Comparison of ENCODE assay signal across 18 mouse cellular contexts in genomic region chr6:52903226-52903960, GRCm38 (mm10).
DNase-seq lines count a peak whose midpoint lies in the region; ATAC-seq and TF ChIP-seq lines count a peak whose summit lies in the region.
"Had no signal": no experiment of that assay in that cellular context is flagged by ENCODE, and none has a peak within 500 bp of the region (broad histone marks: within the 10 kb centered on the region; RNA-seq: fewer than 3 reads in every experiment).

No protein-coding gene starts in this region.

- H3K9ac ChIP-seq in MEL (ENCODE audit: control insufficient read depth, low read depth, low read length, poor library complexity, severe bottlenecking) = no peak overlapping the region
- H3K9ac ChIP-seq: embryonic facial prominence, embryonic 12.5 days; heart, embryonic 15.5 days; hindbrain, embryonic 13.5 days; limb, embryonic 12.5 days; liver, embryonic 14.5 days; midbrain, embryonic 13.5 days had no signal

- H3K4me1 ChIP-seq in lung, adult 2 months (ENCODE audit: control insufficient read depth, insufficient read depth, low read length) = peaks cover 3% of the 10 kb centered on the region; the same call in 1 of the 2 replicates
- H3K4me1 ChIP-seq in MEL (ENCODE audit: control insufficient read depth in 1 of 2, insufficient read depth in 2 of 2, low read length in 2 of 2) = no peaks in the 10 kb centered on the region
- peaks cover 45% of the 10 kb centered on the region for H3K4me1 ChIP-seq in bone marrow macrophage, adult 2 months (ENCODE audit: control insufficient read depth, insufficient read depth, low read length)
- H3K4me1 ChIP-seq: hindbrain, embryonic 13.5 days; limb, embryonic 12.5 days had no signal

- no peak for TF ChIP-seq POLR2A in lung, adult 2 months (IDR thresholded peaks at IDR 0.05; ENCODE audit: borderline replicate concordance, extremely low read depth, low read depth, low read length)
- no peak for TF ChIP-seq POLR2A in MEL (IDR thresholded peaks at IDR 0.05; ENCODE audit: control insufficient read depth in 1 of 2, insufficient read depth in 1 of 2, low read depth in 1 of 2, low read length in 2 of 2, poor library complexity in 1 of 2)
- TF ChIP-seq POLR2A in bone marrow macrophage, adult 2 months (IDR thresholded peaks at IDR 0.05; ENCODE audit: borderline replicate concordance, low read depth, low read length) = no peak

- TF ChIP-seq RAD21 in MEL (IDR thresholded peaks at IDR 0.05; ENCODE audit: low read depth, low read length) = no peak

- peak; percentile 72 for ATAC-seq in megakaryocyte progenitor cell, adult 5-6 weeks (replicated peaks; ENCODE audit: poor library complexity)
- ATAC-seq: intestine, postnatal 0 days; midbrain, embryonic 13.5 days had no signal

- no peaks in the 10 kb centered on the region for H3K36me3 ChIP-seq in MEL (ENCODE audit: control insufficient read depth in 1 of 2, insufficient read depth in 2 of 2, low read length in 2 of 2)
- H3K36me3 ChIP-seq: embryonic facial prominence, embryonic 12.5 days; heart, embryonic 15.5 days; hindbrain, embryonic 13.5 days; limb, embryonic 12.5 days; midbrain, embryonic 13.5 days had no signal

- TF ChIP-seq EP300 in MEL (IDR thresholded peaks at IDR 0.05; ENCODE audit: low read depth in 1 of 2, low read length in 2 of 2) = no peak

- peak; percentile 30 for DNase-seq in lung, postnatal 36 days
- no peak for DNase-seq in lung, adult 2 months
- DNase-seq in MEL (ENCODE audit: low read depth, low spot score) = peak; percentile 2
- no peak for DNase-seq in cerebellum, adult 9-10 months
- no peak for DNase-seq in left cerebral cortex, postnatal 10 days (ENCODE audit: extremely low spot score in 1 of 2, low spot score in 2 of 2)
- DNase-seq: cerebellum, adult 11 months; gastrocnemius, postnatal 10 days; heart, adult 2 months had no signal

- no peak for TF ChIP-seq CTCF in lung, adult 2 months (IDR thresholded peaks at IDR 0.05; ENCODE audit: insufficient read depth, low read length)
- no peak for TF ChIP-seq CTCF in MEL (IDR thresholded peaks at IDR 0.05 in 2 of 3, conservative IDR thresholded peaks at IDR 0.05 in 1 of 3; ENCODE audit: control insufficient read depth in 1 of 3, insufficient read depth in 1 of 3, low read depth in 2 of 3, low read length in 3 of 3, poor library complexity in 1 of 3, severe bottlenecking in 1 of 3)
- TF ChIP-seq CTCF in bone marrow macrophage, adult 2 months (IDR thresholded peaks at IDR 0.05; ENCODE audit: low read depth, low read length) = no peak

- no peaks in the 10 kb centered on the region for H3K79me2 ChIP-seq in MEL (ENCODE audit: control insufficient read depth, insufficient read depth, low read length, poor library complexity)

- no peak overlapping the region for H3K27ac ChIP-seq in MEL (ENCODE audit: control insufficient read depth, low read depth, low read length)
- peak overlapping the region; percentile 31 for H3K27ac ChIP-seq in bone marrow macrophage, adult 2 months (ENCODE audit: insufficient read depth, low read depth, low read length)
- H3K27ac ChIP-seq: embryonic facial prominence, embryonic 12.5 days; heart, adult 2 months; heart, embryonic 15.5 days; hindbrain, embryonic 13.5 days; limb, embryonic 12.5 days; liver, embryonic 14.5 days; midbrain, embryonic 13.5 days had no signal

- intact Hi-C loops in left cerebral cortex, postnatal 10 days (cut with DNase I) = no loop called here

- no peaks in the 10 kb centered on the region for H3K9me3 ChIP-seq in MEL (replicated peaks; ENCODE audit: insufficient read depth, low read length)
- H3K9me3 ChIP-seq: embryonic facial prominence, embryonic 12.5 days; heart, embryonic 15.5 days; hindbrain, embryonic 13.5 days; limb, embryonic 12.5 days; midbrain, embryonic 13.5 days had no signal

- H3K27me3 ChIP-seq in MEL (ENCODE audit: control insufficient read depth in 1 of 2, insufficient read depth in 2 of 2, low read length in 2 of 2) = no peaks in the 10 kb centered on the region
- H3K27me3 ChIP-seq: CH12.LX; embryonic facial prominence, embryonic 12.5 days; heart, embryonic 15.5 days; hindbrain, embryonic 13.5 days; limb, embryonic 12.5 days; midbrain, embryonic 13.5 days had no signal

- H3K4me3 ChIP-seq in lung, adult 2 months (replicated peaks; ENCODE audit: extremely low read depth, low read depth, low read length) = no peak overlapping the region
- H3K4me3 ChIP-seq in MEL (ENCODE audit: control insufficient read depth in 1 of 2, insufficient read depth in 1 of 2, low read depth in 2 of 2, low read length in 2 of 2) = no peak overlapping the region
- no peak overlapping the region for H3K4me3 ChIP-seq in bone marrow macrophage, adult 2 months (ENCODE audit: insufficient read depth, low read length)
- H3K4me3 ChIP-seq: embryonic facial prominence, embryonic 12.5 days; heart, adult 2 months; heart, embryonic 15.5 days; hindbrain, embryonic 13.5 days; limb, embryonic 12.5 days; midbrain, embryonic 13.5 days had no signal

- WGBS in lung, adult 2 months = 58% methylated on average over 4 of the region's 4 CpGs

TF ChIP-seq in MEL, 35 proteins besides CTCF, POLR2A, EP300 and RAD21:
- TF ChIP-seq MXI1 (IDR thresholded peaks at IDR 0.05; ENCODE audit: low read depth, low read length) (no peak), MAX (IDR thresholded peaks at IDR 0.05; ENCODE audit: low read length) (no peak), TBP (IDR thresholded peaks at IDR 0.05; ENCODE audit: low read depth, low read length) (no peak), NELFE (IDR thresholded peaks at IDR 0.05; ENCODE audit: low read depth, low read length) (no peak), MAZ (IDR thresholded peaks at IDR 0.05; ENCODE audit: low read depth, low read length) (no peak), ELF1 (IDR thresholded peaks at IDR 0.05; ENCODE audit: low read depth, low read length) (no peak), POLR2AphosphoS2 (IDR thresholded peaks at IDR 0.05; ENCODE audit: low read length) (no peak), GABPA (IDR thresholded peaks at IDR 0.05; ENCODE audit: low read depth, low read length) (no peak), MYC (IDR thresholded peaks at IDR 0.05; ENCODE audit: low read depth, low read length) (no peak), JUND (IDR thresholded peaks at IDR 0.05; ENCODE audit: low read depth, low read length) (no peak), ZMIZ1 (IDR thresholded peaks at IDR 0.05; ENCODE audit: low read depth, low read length) (no peak), TAL1 (IDR thresholded peaks at IDR 0.05; ENCODE audit: low read length) (no peak)

Comparison
In these comparisons a context has a peak if more than half of its experiments do, and no peak if none do; other contexts are left out.
1. DNase-seq: peak in lung, postnatal 36 days (single experiment) and MEL (single experiment); none in lung, adult 2 months (single experiment), cerebellum, adult 9-10 months (single experiment) and left cerebral cortex, postnatal 10 days (0 of 2).